Mouse (Mus musculus) small intestine, adult 2 months (tissue): ENCODE results near the gene Prmt7.

ENCODE experiments used
- CTCF ChIP-seq: fragments of 200-500 bp; IDR thresholded peaks from 2 replicates; pipeline ENCODE4 v1.5.1; 2012; ENCODE audit warnings: low read depth, mild to moderate bottlenecking, control low read depth, inconsistent platforms, low read length, moderate library complexity, mixed read lengths; ENCODE audit not compliant: insufficient replicate concordance, insufficient read length; ENCODE audit errors: extremely low read depth
- POLR2A ChIP-seq: fragments of 200-500 bp; IDR thresholded peaks from 2 replicates; pipeline ENCODE4 v1.6.1; 2012; ENCODE audit warnings: low read depth, mild to moderate bottlenecking, control low read depth, inconsistent platforms, low read length, moderate library complexity

- TF ChIP-seq CTCF = no peak
- TF ChIP-seq POLR2A = no peak
These were observed 78.0 kb downstream of the Prmt7 start for GRCm38 (mm10) chr8:106288732-106289131.
